Mouse (Mus musculus) MEL (cell line): Measurements from ENCODE around the gene Tmem254c.
"Not testable (repeated sequence)": the region's sequence is repeated elsewhere in the genome, so short reads cannot be mapped to it uniquely, and the experiment has no call there.

Experiments used
- ELF1 ChIP-seq: IDR thresholded peaks from 2 replicates; pipeline ENCODE4 v1.6.1; 2014; ENCODE audit warnings: low read depth, mild to moderate bottlenecking, inconsistent platforms, low read length, improper control_type of control experiment, moderate library complexity
- EP300 ChIP-seq, 2 experiments: IDR thresholded peaks; 2 replicates each; pipeline ENCODE4 v1.6.1; 2011; ENCODE audit warnings: improper control_type of control experiment in 2 of 2, low read length in 2 of 2, low read depth in 1 of 2, mild to moderate bottlenecking in 1 of 2
- HCFC1 ChIP-seq: IDR thresholded peaks from 2 replicates; pipeline ENCODE4 v1.6.1; 2012; ENCODE audit warnings: low read depth, mild to moderate bottlenecking, inconsistent platforms, low read length, improper control_type of control experiment, moderate library complexity
- KAT2A ChIP-seq: conservative IDR thresholded peaks from 2 replicates; pipeline ENCODE4 v1.6.1; 2012; ENCODE audit warnings: low read depth, low read length, improper control_type of control experiment, inconsistent platforms
- NRF1 ChIP-seq: IDR thresholded peaks from 2 replicates; pipeline ENCODE4 v1.6.1; 2014; ENCODE audit warnings: low read depth, mild to moderate bottlenecking, inconsistent platforms, low read length, improper control_type of control experiment, moderate library complexity; ENCODE audit not compliant: poor library complexity, insufficient read depth, severe bottlenecking
- POLR2A ChIP-seq, 2 experiments: IDR thresholded peaks; 2 replicates each; pipeline ENCODE4 v1.6.1; 2011 to 2012; ENCODE audit warnings: low read length in 2 of 2, mild to moderate bottlenecking in 2 of 2, control low read depth in 1 of 2, improper control_type of control experiment in 1 of 2, low read depth in 1 of 2, moderate library complexity in 1 of 2; ENCODE audit not compliant: control insufficient read depth in 1 of 2, insufficient read depth in 1 of 2, poor library complexity in 1 of 2
- POLR2AphosphoS2 ChIP-seq: IDR thresholded peaks from 2 replicates; pipeline ENCODE4 v1.6.1; 2011; ENCODE audit warnings: low read length, improper control_type of control experiment
- SIN3A ChIP-seq: IDR thresholded peaks from 2 replicates; pipeline ENCODE4 v1.6.1; 2012; ENCODE audit warnings: low read length, improper control_type of control experiment, inconsistent platforms
- USF1 ChIP-seq: IDR thresholded peaks from 2 replicates; pipeline ENCODE4 v1.6.1; 2014; ENCODE audit warnings: low read depth, mild to moderate bottlenecking, inconsistent platforms, low read length, improper control_type of control experiment, moderate library complexity
- USF2 ChIP-seq, 2 experiments: IDR thresholded peaks; 2 replicates each; pipeline ENCODE4 v1.6.1; 2011 to 2012; ENCODE audit warnings: improper control_type of control experiment in 2 of 2, low read length in 2 of 2, borderline replicate concordance in 1 of 2, inconsistent platforms in 1 of 2, low read depth in 1 of 2, mild to moderate bottlenecking in 1 of 2; ENCODE audit not compliant: insufficient read depth in 1 of 2

DNA sequence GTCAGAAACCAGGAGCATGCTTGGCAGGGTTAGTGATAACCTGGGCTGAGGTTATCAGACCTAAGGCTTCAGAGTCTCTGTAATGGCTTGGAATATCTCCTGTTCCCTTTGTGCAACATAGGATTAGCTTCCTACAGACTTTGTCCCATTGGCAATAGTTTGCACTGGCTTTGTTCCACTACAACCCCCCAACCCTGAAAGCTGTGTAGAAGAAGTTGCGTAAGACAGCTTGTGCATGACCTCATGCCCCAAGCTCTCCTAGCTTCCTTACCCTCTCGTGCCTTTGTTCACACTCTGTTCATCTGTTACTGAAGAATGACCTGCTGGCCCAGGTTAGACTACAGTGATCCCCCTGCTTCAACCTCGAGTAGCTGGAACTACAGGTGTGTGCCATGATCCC lies 30.5 kb upstream of the Tmem254c start:
- not testable (repeated sequence) for TF ChIP-seq KAT2A; POLR2A (IDR thresholded peaks at IDR 0.05; ENCODE audit: control insufficient read depth in 1 of 2, insufficient read depth in 1 of 2, low read depth in 1 of 2, low read length in 2 of 2, poor library complexity in 1 of 2); HCFC1; EP300 (IDR thresholded peaks at IDR 0.05; ENCODE audit: low read depth in 1 of 2, low read length in 2 of 2); NRF1; USF2 (IDR thresholded peaks at IDR 0.05; ENCODE audit: borderline replicate concordance in 1 of 2, insufficient read depth in 1 of 2, low read depth in 1 of 2, low read length in 2 of 2); USF1; SIN3A; ELF1; POLR2AphosphoS2
